Mouse (Mus musculus): Measurements from ENCODE around the gene Trh. TPM values are rescaled to one million over a fixed set of nuclear protein-coding genes. Genes with fewer than 3 reads are reported as not detected.

Trh gene
- polyA plus RNA-seq, 1 experiment from 2014 or later: 0.07 TPM

- Histone ChIP-seq H3K9me3 (ENCODE audit: low read length) (no peaks in the 10 kb centered on the region), H3K4me1 (ENCODE audit: insufficient read depth) (no peaks in the 10 kb centered on the region), H3K27me3 (ENCODE audit: insufficient read depth, low read length) (no peaks in the 10 kb centered on the region), H3K27ac (ENCODE audit: low read depth) (no peak overlapping the region), H3K9ac (replicated peaks) (no peak overlapping the region), H3K4me2 (ENCODE audit: low read depth, low read length) (no peak overlapping the region), H3K36me3 (replicated peaks; ENCODE audit: insufficient read depth, low read length) (no peaks in the 10 kb centered on the region), H3K4me3 (ENCODE audit: low read depth, low read length) (no peak overlapping the region)
- DNase-seq (no peak), ATAC-seq (no peak)
- 51% methylated on average over 3 of the region's 3 CpGs for WGBS (ENCODE audit: insufficient replicate concordance)
- TF ChIP-seq CTCF (IDR thresholded peaks at IDR 0.05; ENCODE audit: low read depth) (no peak), EP300 (IDR thresholded peaks at IDR 0.05; ENCODE audit: low read depth) (no peak)
Observed at GRCm38 (mm10) chr6:92253253-92253870, 8.9 kb upstream of the Trh start.

DNA sequence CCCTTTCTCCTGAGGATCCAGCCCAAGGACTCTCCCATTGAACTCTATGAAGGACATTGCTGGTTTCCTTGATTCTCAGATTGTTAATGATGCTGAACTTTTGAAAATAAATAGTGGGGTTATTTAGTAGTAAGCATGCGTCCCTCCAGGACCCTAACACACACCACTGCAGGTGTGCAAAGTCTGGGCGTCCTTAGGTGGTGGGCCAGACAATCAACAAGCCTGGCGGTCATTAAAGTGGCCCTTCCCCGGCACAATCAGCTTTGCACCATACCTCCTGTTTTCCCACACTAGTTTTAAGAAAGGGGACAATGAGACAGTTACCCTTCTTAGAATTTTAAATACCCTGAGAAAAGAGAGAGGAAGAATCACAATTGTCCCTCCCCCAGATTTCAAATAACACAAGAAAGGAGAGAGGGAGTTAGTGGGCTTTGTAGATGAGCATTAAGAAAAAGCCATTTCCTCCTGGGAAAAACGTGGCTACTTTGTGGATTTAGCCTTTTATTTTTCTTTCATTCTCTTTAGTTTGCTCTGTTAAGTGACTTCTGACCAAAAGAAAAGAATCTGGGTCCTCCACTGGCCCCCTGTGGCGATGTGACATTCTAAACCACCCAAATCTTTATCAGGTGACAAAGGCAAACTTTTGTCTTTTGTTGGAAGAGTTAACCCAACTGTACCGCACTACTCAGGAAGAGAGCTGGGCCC is 2.9 kb upstream of the Trh start:
- ATAC-seq: no peak
- Histone ChIP-seq H3K9me3 (ENCODE audit: low read length) (no peaks in the 10 kb centered on the region), H3K27me3 (ENCODE audit: insufficient read depth, low read length) (peaks cover 27% of the 10 kb centered on the region), H3K27ac (ENCODE audit: low read depth) (no peak overlapping the region), H3K4me1 (ENCODE audit: insufficient read depth) (no peaks in the 10 kb centered on the region), H3K36me3 (replicated peaks; ENCODE audit: insufficient read depth, low read length) (no peaks in the 10 kb centered on the region), H3K4me2 (ENCODE audit: low read depth, low read length) (no peak overlapping the region), H3K4me3 (ENCODE audit: low read depth, low read length) (no peak overlapping the region), H3K9ac (replicated peaks) (no peak overlapping the region)
- 31% methylated on average over 7 of the region's 7 CpGs for WGBS (ENCODE audit: insufficient replicate concordance)
- no peak for DNase-seq
- TF ChIP-seq EP300 (IDR thresholded peaks at IDR 0.05; ENCODE audit: low read depth): no peak
- no peak for TF ChIP-seq CTCF (IDR thresholded peaks at IDR 0.05; ENCODE audit: low read depth)

- WGBS (ENCODE audit: insufficient replicate concordance): 41% methylated on average over 3 of the region's 3 CpGs
Observed at GRCm38 (mm10) chr6:92246335-92246734, 1.9 kb upstream of the Trh start.

DNA sequence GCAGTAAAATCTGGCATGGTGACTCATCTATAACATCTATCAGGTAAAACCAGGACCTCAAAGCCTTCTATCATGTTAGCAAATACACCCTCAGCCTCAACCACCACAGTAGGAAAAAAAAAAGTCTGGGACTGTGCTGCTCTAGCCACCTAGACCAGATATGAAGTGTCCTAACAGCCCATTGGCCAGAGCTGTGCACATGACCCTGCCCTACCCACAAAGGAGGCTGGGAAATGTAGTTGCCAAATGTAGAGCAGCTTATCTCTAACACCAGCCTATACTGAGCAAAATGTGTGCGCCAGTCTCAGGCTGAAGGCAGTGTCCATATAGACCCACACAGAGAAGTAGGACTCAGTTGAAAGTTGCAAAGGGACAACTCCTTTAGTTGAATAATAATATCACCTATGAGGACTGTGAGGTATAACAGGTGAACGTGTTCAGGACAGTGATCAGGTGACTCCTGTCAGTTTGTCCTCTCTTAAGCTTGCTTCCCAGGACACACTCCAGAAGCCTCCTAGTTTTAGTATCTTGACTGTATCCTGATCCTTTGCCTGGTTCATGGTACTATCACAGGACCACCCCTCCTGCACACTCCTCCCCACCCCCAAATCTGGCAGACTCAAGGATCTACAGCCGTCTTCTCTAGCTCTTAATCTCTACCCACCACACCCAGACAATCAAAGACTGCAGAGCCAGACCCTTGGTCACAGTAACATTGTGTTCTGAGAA is 3.1 kb downstream of the Trh start:
- no peaks in the 10 kb centered on the region for H3K4me1 ChIP-seq (ENCODE audit: insufficient read depth)
- no peaks in the 10 kb centered on the region for H3K9me3 ChIP-seq (ENCODE audit: low read length)
- ATAC-seq: peak; percentile 98
- H3K9ac ChIP-seq (replicated peaks): no peak overlapping the region
- no peak for TF ChIP-seq EP300 (IDR thresholded peaks at IDR 0.05; ENCODE audit: low read depth)
- TF ChIP-seq CTCF (IDR thresholded peaks at IDR 0.05; ENCODE audit: low read depth): no peak
- DNase-seq: peak; percentile 47
- 36% methylated on average over 3 of the region's 3 CpGs for WGBS (ENCODE audit: insufficient replicate concordance)
- no peak overlapping the region for H3K4me3 ChIP-seq (ENCODE audit: low read depth, low read length)
- peaks cover 26% of the 10 kb centered on the region for H3K27me3 ChIP-seq (ENCODE audit: insufficient read depth, low read length)
- no peak overlapping the region for H3K27ac ChIP-seq (ENCODE audit: low read depth)
- H3K4me2 ChIP-seq (ENCODE audit: low read depth, low read length): no peak overlapping the region
- H3K36me3 ChIP-seq (replicated peaks; ENCODE audit: insufficient read depth, low read length): no peaks in the 10 kb centered on the region

More at GRCm38 (mm10) chr6:92246335-92246734, 1.9 kb upstream of the Trh start:
- no peak overlapping the region for H3K4me3 ChIP-seq (ENCODE audit: low read depth, low read length)
- H3K27me3 ChIP-seq (ENCODE audit: insufficient read depth, low read length): peaks cover 27% of the 10 kb centered on the region
- H3K36me3 ChIP-seq (replicated peaks; ENCODE audit: insufficient read depth, low read length): no peaks in the 10 kb centered on the region
- no peak for ATAC-seq
- H3K9ac ChIP-seq (replicated peaks): no peak overlapping the region
- DNase-seq: no peak
- H3K4me2 ChIP-seq (ENCODE audit: low read depth, low read length): no peak overlapping the region
- no peaks in the 10 kb centered on the region for H3K9me3 ChIP-seq (ENCODE audit: low read length)
- H3K27ac ChIP-seq (ENCODE audit: low read depth): no peak overlapping the region
- TF ChIP-seq EP300 (IDR thresholded peaks at IDR 0.05; ENCODE audit: low read depth): no peak
- TF ChIP-seq CTCF (IDR thresholded peaks at IDR 0.05; ENCODE audit: low read depth): no peak
- H3K4me1 ChIP-seq (ENCODE audit: insufficient read depth): no peaks in the 10 kb centered on the region

GRCm38 (mm10) chr6:92235036-92235435 is 9.4 kb downstream of the Trh start:
- no peak overlapping the region for H3K9ac ChIP-seq (replicated peaks)

GRCm38 (mm10) chr6:92231762-92232161 is 12.7 kb downstream of the Trh start:
- no peak overlapping the region for H3K9ac ChIP-seq (replicated peaks)
- no peak overlapping the region for H3K4me3 ChIP-seq (ENCODE audit: low read depth, low read length)
- H3K27ac ChIP-seq (ENCODE audit: low read depth): no peak overlapping the region
- no peaks in the 10 kb centered on the region for H3K36me3 ChIP-seq (replicated peaks; ENCODE audit: insufficient read depth, low read length)
- no peak overlapping the region for H3K4me2 ChIP-seq (ENCODE audit: low read depth, low read length)
- WGBS (ENCODE audit: insufficient replicate concordance): 58% methylated on average over 4 of the region's 4 CpGs
- H3K4me1 ChIP-seq (ENCODE audit: insufficient read depth): no peaks in the 10 kb centered on the region
- TF ChIP-seq EP300 (IDR thresholded peaks at IDR 0.05; ENCODE audit: low read depth): no peak
- no peak for TF ChIP-seq CTCF (IDR thresholded peaks at IDR 0.05; ENCODE audit: low read depth)
- ATAC-seq (no peak), DNase-seq (no peak)
- H3K9me3 ChIP-seq (ENCODE audit: low read length): no peaks in the 10 kb centered on the region
- H3K27me3 ChIP-seq (ENCODE audit: insufficient read depth, low read length): no peaks in the 10 kb centered on the region

More at GRCm38 (mm10) chr6:92235036-92235435, 9.4 kb downstream of the Trh start:
- Histone ChIP-seq H3K36me3 (replicated peaks; ENCODE audit: insufficient read depth, low read length) (no peaks in the 10 kb centered on the region), H3K27ac (ENCODE audit: low read depth) (no peak overlapping the region), H3K4me1 (ENCODE audit: insufficient read depth) (no peaks in the 10 kb centered on the region), H3K4me2 (ENCODE audit: low read depth, low read length) (no peak overlapping the region), H3K4me3 (ENCODE audit: low read depth, low read length) (no peak overlapping the region), H3K27me3 (ENCODE audit: insufficient read depth, low read length) (no peaks in the 10 kb centered on the region), H3K9me3 (ENCODE audit: low read length) (no peaks in the 10 kb centered on the region)
- DNase-seq (no peak), ATAC-seq (no peak)
- WGBS (ENCODE audit: insufficient replicate concordance): 71% methylated on average over 12 of the region's 12 CpGs
- TF ChIP-seq CTCF (IDR thresholded peaks at IDR 0.05; ENCODE audit: low read depth): no peak
- TF ChIP-seq EP300 (IDR thresholded peaks at IDR 0.05; ENCODE audit: low read depth): no peak
